Mouse (Mus musculus) small intestine, adult 2 months (tissue): ENCODE data around the gene Sufu.

Source experiments
- CTCF ChIP-seq: fragments of 200-500 bp; IDR thresholded peaks from 2 replicates; pipeline ENCODE4 v1.5.1; 2012; ENCODE audit warnings: low read depth, mild to moderate bottlenecking, control low read depth, inconsistent platforms, low read length, moderate library complexity, mixed read lengths; ENCODE audit not compliant: insufficient replicate concordance, insufficient read length; ENCODE audit errors: extremely low read depth
- POLR2A ChIP-seq: fragments of 200-500 bp; IDR thresholded peaks from 2 replicates; pipeline ENCODE4 v1.6.1; 2012; ENCODE audit warnings: low read depth, mild to moderate bottlenecking, control low read depth, inconsistent platforms, low read length, moderate library complexity

DNA sequence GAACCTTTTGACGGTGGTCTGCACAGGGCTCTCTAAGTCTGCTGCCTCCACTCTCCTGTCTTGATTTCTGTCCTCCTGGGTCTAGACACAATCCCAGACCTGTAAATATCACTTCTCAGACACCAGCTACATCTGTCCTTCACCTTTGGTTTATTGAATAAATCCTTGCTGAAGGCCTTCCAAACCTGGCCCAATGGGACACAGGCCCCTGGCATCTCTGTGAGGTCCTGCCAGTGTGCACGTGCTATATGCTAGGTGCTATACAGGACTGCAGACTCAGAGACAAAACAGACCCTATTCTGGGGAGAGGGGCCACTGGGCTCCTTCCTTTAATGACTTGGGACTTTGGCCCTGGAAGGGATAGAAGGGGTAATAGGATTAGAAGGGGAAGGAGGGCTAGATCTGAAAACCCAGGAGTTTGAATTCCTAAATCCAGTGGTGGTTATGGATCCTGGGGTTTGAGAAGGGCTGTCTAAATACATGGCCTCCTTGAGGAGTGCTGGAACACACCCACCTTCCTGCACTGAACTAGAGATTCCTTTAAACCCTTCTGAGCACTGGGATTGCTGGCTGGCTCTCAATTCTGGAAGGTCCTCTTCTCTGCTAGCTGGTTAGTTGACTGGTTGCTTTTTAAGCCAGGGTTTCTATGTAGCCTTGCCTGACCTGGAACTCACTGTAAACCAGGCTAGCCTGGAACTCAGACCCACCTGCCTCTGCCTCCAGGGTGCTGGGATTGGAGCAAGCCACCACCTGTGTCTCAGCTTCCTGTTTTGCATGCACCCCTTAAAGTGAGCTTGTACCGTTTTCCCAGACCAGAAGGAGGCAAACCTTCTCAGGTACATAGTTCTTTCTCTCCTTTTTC is 120.2 kb downstream of the Sufu start:
- TF ChIP-seq CTCF (no peak), POLR2A (no peak)
